Mouse (Mus musculus) midbrain, embryonic 15.5 days (tissue): ENCODE data around the gene Itfg1. TPM values are rescaled to one million over a fixed set of nuclear protein-coding genes. Genes with fewer than 3 reads are reported as not detected.
A peak's percentile ranks its signal among the peaks of the same experiment; 100 is the strongest.
"Not testable (repeated sequence)": the region's sequence is repeated elsewhere in the genome, so short reads cannot be mapped to it uniquely, and the experiment has no call there.

ENCODE experiments used
- ATAC-seq: fragments of 200-750 bp; cut with Nextera tagmentation; replicated peaks from 2 replicates; pipeline ENCODE4 v1.8.0; 2017; ENCODE audit warnings: moderate TSS enrichment
- H3K27ac ChIP-seq: fragments of 300-500 bp; sonication (generic); 2 replicates; pipeline ENCODE4 v1.5.1; 2015; ENCODE audit warnings: mild to moderate bottlenecking, inconsistent platforms
- H3K27me3 ChIP-seq: fragments of 300-500 bp; sonication (generic); replicated peaks from 2 replicates; pipeline ENCODE4 v1.6.1; 2015; ENCODE audit warnings: inconsistent platforms
- H3K36me3 ChIP-seq: fragments of 300-500 bp; sonication (generic); replicated peaks from 2 replicates; pipeline ENCODE4 v1.6.1; 2015; ENCODE audit warnings: inconsistent platforms
- H3K4me1 ChIP-seq: fragments of 300-500 bp; sonication (generic); 2 replicates; pipeline ENCODE4 v1.6.1; 2015; ENCODE audit warnings: inconsistent platforms
- H3K4me2 ChIP-seq: fragments of 300-500 bp; sonication (generic); 2 replicates; pipeline ENCODE4 v1.6.1; 2015; ENCODE audit warnings: inconsistent platforms, mild to moderate bottlenecking, moderate library complexity
- H3K4me3 ChIP-seq: fragments of 300-500 bp; sonication (generic); 2 replicates; pipeline ENCODE4 v1.5.1; 2015; ENCODE audit warnings: mild to moderate bottlenecking, inconsistent platforms
- H3K9ac ChIP-seq: fragments of 300-500 bp; sonication (generic); 2 replicates; pipeline ENCODE4 v1.6.1; 2015; ENCODE audit warnings: mild to moderate bottlenecking, inconsistent platforms
- H3K9me3 ChIP-seq: fragments of 300-500 bp; sonication (generic); 2 replicates; pipeline ENCODE4 v1.6.1; 2016; ENCODE audit warnings: inconsistent platforms
- WGBS: fragments of 180-500 bp; shearing (Covaris S2); methylation state at CpG from one replicate; pipeline ENCODE4 v1.1.7; 2015; ENCODE audit warnings: mixed read lengths; 5-methylcytosine and 5-hydroxymethylcytosine counted together
- polyA plus RNA-seq: library from polyadenylated mRNA; unstranded; fragments of >200 nt; fragmentation: Nextera tagmentation; extraction: Ambion mirVana; gene quantifications from 2 replicates; pipeline ENCODE4 v1.2.1, GENCODE M21; 2015

Itfg1 gene
- polyA plus RNA-seq, 1 experiment from 2014 or later, result 191 TPM

DNA sequence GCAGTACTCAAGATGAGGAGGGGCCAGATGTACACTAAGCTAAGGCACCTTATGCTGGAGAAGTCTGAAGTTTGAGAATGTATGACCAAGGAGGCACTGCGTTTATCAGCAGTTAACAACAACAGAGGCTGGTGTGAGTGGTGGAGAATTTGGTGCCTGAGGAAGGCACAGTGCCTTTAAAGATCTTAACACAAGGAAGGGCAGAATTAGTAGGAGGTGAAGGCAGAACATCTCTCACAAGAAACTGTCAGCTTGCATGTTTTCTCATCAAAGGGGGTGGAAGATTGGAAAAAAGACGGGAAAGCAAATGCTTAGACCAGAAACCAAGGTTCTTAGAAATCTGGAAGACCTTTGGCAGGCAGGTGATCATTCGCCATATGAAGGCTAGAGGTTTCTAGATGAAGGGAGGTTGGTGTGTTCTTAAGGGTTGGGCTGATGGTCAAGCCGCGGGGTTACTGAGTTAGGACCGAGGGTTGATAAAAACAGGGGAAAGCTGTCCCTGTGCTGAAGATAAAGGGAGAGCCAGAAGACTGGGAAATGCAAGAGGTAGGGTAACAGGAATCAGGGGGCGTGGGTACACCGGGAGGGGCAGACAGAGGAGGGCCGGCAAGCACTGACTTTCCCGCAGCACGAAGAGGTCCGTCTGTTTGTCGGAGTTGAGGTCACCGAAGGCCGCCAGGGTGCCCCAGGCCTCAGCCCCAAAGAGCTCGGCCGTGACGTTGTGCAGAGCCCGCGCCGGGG, 635 bp downstream of the Itfg1 start:
- peak overlapping the region; percentile 54 for H3K4me2 ChIP-seq
- H3K27ac ChIP-seq, result peak overlapping the region; percentile 96
- peak overlapping the region; percentile 76 for H3K4me3 ChIP-seq
- H3K27me3 ChIP-seq, result no peaks in the 10 kb centered on the region
- no peaks in the 10 kb centered on the region for H3K9me3 ChIP-seq
- peaks cover 18% of the 10 kb centered on the region for H3K4me1 ChIP-seq
- no peak for ATAC-seq
- H3K9ac ChIP-seq, result peak overlapping the region; percentile 92
- 1% methylated on average over 21 of the region's 21 CpGs for WGBS
- H3K36me3 ChIP-seq, result peaks cover 13% of the 10 kb centered on the region; the same call in 1 of the 2 replicates

DNA sequence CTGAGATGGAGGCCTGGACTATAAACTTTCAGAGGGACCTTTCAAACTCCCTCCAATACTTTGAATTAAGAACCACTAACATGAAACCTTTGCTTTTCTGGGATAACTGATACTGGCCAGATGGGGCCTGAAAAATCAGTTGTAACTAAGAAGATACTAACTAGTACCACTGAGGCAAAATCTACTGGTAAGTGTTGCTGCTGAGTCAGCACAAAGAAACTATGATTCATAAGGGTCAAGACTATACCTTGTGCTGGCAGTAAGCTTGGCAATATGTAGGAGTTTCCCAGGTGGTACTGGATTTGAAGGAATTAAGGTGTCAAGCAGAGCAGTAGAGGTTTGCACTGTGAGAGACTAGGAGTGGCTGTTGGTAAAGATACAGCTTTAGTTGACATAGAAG, 27.1 kb downstream of the Itfg1 start:
- Histone ChIP-seq H3K4me2 (no peak overlapping the region), H3K27ac (no peak overlapping the region), H3K4me3 (no peak overlapping the region), H3K9ac (no peak overlapping the region), H3K27me3 (no peaks in the 10 kb centered on the region), H3K9me3 (no peaks in the 10 kb centered on the region), H3K36me3 (0 out of 2 replicates have a peak, but pooled peaks cover 4% of the 10 kb centered on the region), H3K4me1 (no peaks in the 10 kb centered on the region)
- ATAC-seq, result no peak

DNA sequence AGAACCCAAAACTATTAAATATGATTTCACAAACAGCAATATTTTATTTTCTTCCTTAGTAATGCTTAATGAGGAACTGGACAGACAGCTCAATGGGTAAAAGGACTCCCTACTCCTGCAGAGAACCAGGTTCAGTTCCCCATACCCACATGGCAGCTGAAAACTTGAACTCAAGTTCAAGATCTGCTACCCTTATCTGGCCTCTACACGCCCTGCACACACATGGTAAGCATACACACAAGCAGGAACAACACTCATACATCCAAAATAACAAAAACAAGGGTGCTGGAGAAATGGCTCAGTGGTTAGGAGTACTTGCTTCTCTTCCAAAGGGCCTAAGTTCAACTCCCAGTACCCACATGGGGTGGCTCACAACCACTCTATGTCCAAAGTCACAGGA, 39.3 kb downstream of the Itfg1 start:
- Histone ChIP-seq H3K4me1 (no peaks in the 10 kb centered on the region), H3K27me3 (no peaks in the 10 kb centered on the region), H3K36me3 (peaks cover 9% of the 10 kb centered on the region), H3K9ac (no peak overlapping the region), H3K27ac (no peak overlapping the region), H3K9me3 (no peaks in the 10 kb centered on the region), H3K4me2 (no peak overlapping the region), H3K4me3 (no peak overlapping the region)
- no peak for ATAC-seq
- 98% methylated on average over 1 of the region's 1 CpGs for WGBS

DNA sequence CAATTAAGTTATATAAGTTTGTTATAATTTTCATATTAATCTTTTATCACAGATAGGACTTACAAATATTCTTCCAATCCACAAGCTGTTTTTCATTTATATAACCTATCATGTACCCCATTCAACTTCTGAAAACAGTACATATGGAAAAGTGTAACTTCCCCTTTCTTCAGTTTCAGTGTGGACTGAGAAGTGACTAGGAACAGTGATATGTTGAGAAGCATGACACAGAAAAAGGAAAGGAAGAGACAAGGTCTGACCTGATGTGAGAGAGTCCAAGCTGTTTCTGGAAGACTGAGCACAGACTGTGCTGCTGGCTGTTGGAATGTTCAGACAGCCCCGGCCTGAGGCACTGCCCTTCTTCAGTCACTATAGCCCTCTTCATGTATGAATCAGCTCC, 40.6 kb downstream of the Itfg1 start:
- no peaks in the 10 kb centered on the region for H3K4me1 ChIP-seq
- WGBS, result 92% methylated on average over 1 of the region's 1 CpGs
- no peaks in the 10 kb centered on the region for H3K27me3 ChIP-seq
- no peak overlapping the region for H3K9ac ChIP-seq
- peaks cover 9% of the 10 kb centered on the region; the same call in 1 of the 2 replicates for H3K36me3 ChIP-seq
- ATAC-seq, result no peak
- H3K4me2 ChIP-seq, result no peak overlapping the region
- no peaks in the 10 kb centered on the region for H3K9me3 ChIP-seq
- H3K4me3 ChIP-seq, result no peak overlapping the region
- H3K27ac ChIP-seq, result no peak overlapping the region

DNA sequence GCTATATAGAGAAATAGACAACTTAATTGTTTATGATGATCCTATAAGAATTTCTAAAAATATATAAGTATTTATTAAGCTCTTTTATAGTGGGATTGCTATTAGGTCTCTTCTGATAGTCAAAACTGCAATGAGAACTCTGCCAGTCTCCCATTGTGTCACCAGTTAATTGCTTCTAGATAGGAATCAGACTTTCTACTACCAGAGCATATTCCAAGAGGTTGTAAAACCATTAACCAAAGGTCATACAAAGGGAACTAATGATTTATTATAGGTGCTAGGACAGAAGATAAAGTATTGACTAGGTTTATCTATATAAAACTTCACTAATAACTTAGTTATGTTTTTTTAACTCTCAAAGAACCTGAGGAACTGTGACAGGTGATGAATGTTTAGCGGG, 44.3 kb downstream of the Itfg1 start:
- not testable (repeated sequence) for H3K36me3 ChIP-seq, H3K9ac ChIP-seq, H3K4me1 ChIP-seq, H3K4me3 ChIP-seq, H3K27me3 ChIP-seq, H3K27ac ChIP-seq, H3K4me2 ChIP-seq, ATAC-seq, H3K9me3 ChIP-seq
- WGBS, result 96% methylated on average over 1 of the region's 1 CpGs

DNA sequence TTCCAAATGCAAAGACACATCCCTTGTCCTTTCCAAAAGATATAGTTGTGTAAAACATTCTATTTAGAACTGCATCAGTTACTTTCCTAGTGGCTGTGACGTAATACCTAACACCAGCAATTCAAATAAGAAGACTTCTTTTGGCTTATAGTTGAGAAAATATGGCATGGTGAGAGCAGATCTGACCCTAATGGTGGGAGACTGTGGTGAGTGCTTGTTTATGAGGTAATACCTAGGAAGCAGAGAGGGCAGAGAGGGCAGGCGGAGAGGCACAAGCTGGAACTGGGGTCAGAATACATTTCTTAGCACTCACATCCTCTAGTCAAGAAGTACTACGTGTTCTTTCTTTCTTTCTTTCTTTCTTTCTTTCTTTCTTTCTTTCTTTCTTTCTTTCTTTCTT, 52.4 kb downstream of the Itfg1 start:
- WGBS, result 93% methylated on average over 3 of the region's 3 CpGs
- no peaks in the 10 kb centered on the region for H3K4me1 ChIP-seq
- no peak overlapping the region for H3K27ac ChIP-seq
- H3K9me3 ChIP-seq, result no peaks in the 10 kb centered on the region
- no peak overlapping the region for H3K9ac ChIP-seq
- no peaks in the 10 kb centered on the region for H3K27me3 ChIP-seq
- ATAC-seq, result no peak
- H3K4me2 ChIP-seq, result no peak overlapping the region
- H3K36me3 ChIP-seq, result no peaks in the 10 kb centered on the region
- H3K4me3 ChIP-seq, result no peak overlapping the region

DNA sequence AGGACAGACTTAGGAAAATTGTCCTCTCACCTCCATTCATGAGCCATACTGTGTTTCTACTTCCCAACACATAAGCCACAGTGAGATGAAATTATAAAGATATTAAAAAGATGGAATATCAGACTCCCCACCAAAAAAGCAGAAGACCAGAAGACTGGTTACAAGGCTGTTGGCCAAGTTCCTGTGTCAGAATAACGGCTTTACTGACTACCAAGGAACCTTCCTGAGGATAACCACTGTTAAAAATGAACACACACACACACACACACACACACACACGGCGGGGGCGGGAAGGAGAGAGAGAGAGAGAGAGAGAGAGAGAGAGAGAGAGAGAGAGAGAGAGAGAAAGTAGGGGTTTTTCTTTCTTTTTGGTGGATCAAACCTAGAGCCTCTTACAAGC, 52.8 kb downstream of the Itfg1 start:
- Histone ChIP-seq H3K9me3 (no peaks in the 10 kb centered on the region), H3K27me3 (no peaks in the 10 kb centered on the region), H3K4me2 (no peak overlapping the region), H3K9ac (no peak overlapping the region), H3K4me1 (no peaks in the 10 kb centered on the region), H3K27ac (no peak overlapping the region), H3K36me3 (no peaks in the 10 kb centered on the region), H3K4me3 (no peak overlapping the region)
- ATAC-seq, result no peak
- WGBS, result 97% methylated on average over 3 of the region's 4 CpGs

DNA sequence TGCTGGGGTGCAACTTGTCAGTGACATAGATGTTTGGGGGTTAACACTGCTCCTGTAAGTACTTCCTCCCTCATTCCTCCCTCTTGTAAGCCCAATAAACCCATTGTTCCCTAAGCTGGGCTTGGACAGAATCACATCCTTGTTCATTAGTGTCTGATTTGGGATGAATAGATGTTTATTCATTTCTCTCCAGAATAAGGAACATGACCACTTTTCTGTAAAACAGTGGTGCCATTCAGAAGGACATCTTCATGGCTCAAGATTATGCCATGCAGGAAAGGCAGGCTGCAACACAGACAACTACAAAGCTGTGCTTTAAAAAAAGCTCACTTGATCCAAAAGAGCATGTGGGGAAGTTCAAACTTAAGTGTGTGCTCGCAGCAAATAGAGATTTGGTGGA, 55.2 kb downstream of the Itfg1 start:
- WGBS, result 86% methylated on average over 1 of the region's 1 CpGs
- H3K36me3 ChIP-seq, result no peaks in the 10 kb centered on the region
- no peak overlapping the region for H3K4me3 ChIP-seq
- no peaks in the 10 kb centered on the region for H3K9me3 ChIP-seq
- H3K4me2 ChIP-seq, result no peak overlapping the region
- no peak for ATAC-seq
- H3K4me1 ChIP-seq, result no peaks in the 10 kb centered on the region
- no peaks in the 10 kb centered on the region for H3K27me3 ChIP-seq
- no peak overlapping the region for H3K9ac ChIP-seq
- H3K27ac ChIP-seq, result no peak overlapping the region

DNA sequence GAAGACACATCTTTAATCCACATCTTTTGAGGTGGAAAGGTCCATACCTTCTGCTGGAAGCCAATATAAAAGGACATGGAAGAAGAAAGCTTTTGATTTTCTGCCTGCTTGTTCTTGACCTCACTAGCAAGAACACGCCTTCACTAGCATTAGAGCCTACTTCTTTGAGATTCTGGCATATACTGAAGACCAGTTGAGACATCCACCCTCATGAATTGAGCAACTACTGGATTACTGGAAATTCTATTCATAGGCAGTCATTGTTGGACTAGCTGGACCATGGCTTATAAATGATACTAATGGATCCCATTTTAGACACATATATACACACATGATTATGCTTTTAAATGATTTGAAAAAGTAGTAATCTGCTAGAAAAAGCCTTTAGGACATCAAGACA, 56.9 kb downstream of the Itfg1 start:
- 89% methylated on average over 1 of the region's 1 CpGs for WGBS
- no peaks in the 10 kb centered on the region for H3K36me3 ChIP-seq
- H3K9me3 ChIP-seq, result no peaks in the 10 kb centered on the region
- H3K27me3 ChIP-seq, result no peaks in the 10 kb centered on the region
- no peak overlapping the region for H3K27ac ChIP-seq
- H3K4me1 ChIP-seq, result no peaks in the 10 kb centered on the region
- no peak overlapping the region for H3K9ac ChIP-seq
- H3K4me2 ChIP-seq, result no peak overlapping the region
- H3K4me3 ChIP-seq, result no peak overlapping the region
- ATAC-seq, result no peak

DNA sequence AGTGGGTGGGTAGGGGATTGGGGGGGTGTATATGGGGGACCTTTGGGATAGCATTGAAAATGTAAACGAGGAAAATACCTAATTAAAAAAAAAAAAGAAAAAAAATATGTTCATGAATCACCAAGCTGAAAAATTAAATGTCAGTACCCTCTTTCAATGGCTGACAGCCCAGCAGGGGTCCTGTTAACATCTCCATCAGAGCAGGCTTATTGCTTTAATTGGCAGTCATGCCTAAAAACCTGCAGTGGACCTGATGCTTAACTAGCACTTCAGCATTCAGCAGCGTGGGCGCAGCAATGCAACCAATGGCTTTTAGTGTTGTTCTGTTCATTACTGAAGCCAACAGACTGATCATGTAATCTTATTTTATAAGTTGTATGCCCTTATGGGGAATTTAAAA, 60.6 kb downstream of the Itfg1 start:
- no peaks in the 10 kb centered on the region for H3K36me3 ChIP-seq
- ATAC-seq, result no peak
- H3K27me3 ChIP-seq, result no peaks in the 10 kb centered on the region
- 58% methylated on average over 3 of the region's 3 CpGs for WGBS
- no peak overlapping the region for H3K4me3 ChIP-seq
- H3K27ac ChIP-seq, result no peak overlapping the region
- H3K4me2 ChIP-seq, result no peak overlapping the region
- no peaks in the 10 kb centered on the region for H3K4me1 ChIP-seq
- no peak overlapping the region for H3K9ac ChIP-seq
- no peaks in the 10 kb centered on the region for H3K9me3 ChIP-seq

DNA sequence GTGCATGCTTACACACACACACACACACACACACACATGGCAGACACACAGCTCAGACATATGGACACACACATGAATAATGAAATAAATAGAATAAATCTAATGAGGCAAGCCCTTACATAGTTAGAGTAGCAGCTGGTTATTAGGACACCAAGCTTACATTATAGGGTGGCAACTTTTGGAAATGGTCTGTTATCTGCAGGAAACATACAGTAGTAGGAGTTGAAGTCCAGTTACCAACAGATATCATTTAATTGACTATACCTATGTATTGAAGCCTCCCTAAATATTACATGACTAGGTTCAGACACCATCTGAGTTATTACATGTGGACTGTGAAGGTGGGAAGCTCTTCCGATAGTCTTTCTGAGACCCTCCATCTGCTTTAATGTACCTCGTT, 95.7 kb downstream of the Itfg1 start:
- H3K36me3 ChIP-seq, result no peaks in the 10 kb centered on the region
- H3K4me3 ChIP-seq, result no peak overlapping the region

DNA sequence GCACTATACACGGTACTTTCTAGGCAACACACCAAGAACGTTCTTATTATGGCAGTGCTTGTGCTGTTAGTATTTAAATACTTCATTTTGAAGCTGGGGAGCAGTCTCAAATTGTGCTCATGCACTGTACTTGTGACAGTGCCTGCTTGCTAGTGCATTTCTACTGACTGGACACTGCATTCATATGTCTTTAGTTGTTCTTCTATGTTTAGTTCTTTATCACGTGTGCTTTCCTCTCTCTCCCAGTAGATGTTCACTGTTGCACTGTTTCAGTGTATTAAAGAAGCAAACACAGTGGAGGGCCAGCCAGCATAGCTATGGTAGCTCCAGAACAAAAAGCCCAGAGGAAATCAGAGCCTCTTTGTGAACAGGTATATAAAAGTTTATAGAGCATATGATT, 110.2 kb downstream of the Itfg1 start:
- no peak overlapping the region for H3K9ac ChIP-seq
- H3K27me3 ChIP-seq, result no peaks in the 10 kb centered on the region
- no peaks in the 10 kb centered on the region for H3K9me3 ChIP-seq
- no peak for ATAC-seq
- no peak overlapping the region for H3K4me3 ChIP-seq
- H3K36me3 ChIP-seq, result peaks cover 9% of the 10 kb centered on the region; the same call in 1 of the 2 replicates
- H3K27ac ChIP-seq, result no peak overlapping the region
- no peaks in the 10 kb centered on the region for H3K4me1 ChIP-seq
- 90% methylated on average over 3 of the region's 3 CpGs for whole genome bisulfite sequencing
- no peak overlapping the region for H3K4me2 ChIP-seq

More for the DNA sequence above, 95.7 kb downstream of the Itfg1 start:
- Histone ChIP-seq H3K4me1 (no peaks in the 10 kb centered on the region), H3K27me3 (no peaks in the 10 kb centered on the region), H3K27ac (no peak overlapping the region), H3K4me2 (no peak overlapping the region), H3K9ac (no peak overlapping the region), H3K9me3 (no peaks in the 10 kb centered on the region)
- WGBS, result 92% methylated on average over 2 of the region's 2 CpGs
- ATAC-seq, result no peak

DNA sequence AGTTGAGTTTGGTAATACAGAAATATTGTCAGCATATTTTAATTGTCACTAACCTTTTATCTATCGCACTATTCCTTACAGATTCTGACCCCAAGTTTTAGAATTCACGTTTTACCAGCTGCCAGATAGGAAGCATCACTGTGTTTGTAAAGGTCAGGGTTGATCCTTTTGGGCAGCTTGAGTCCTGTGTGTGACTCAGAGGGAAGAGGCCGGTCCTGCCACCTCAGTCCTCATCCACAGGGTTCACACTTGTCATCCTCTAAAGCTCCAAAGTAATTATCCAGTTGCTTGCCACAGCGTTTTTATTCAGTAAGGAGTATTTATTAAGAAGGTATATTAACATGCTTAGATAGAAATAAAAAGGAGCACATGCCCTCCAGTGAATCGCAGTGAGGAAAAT, 123.5 kb downstream of the Itfg1 start:
- no peak for ATAC-seq
- Histone ChIP-seq H3K4me3 (no peak overlapping the region), H3K4me1 (no peaks in the 10 kb centered on the region), H3K36me3 (no peaks in the 10 kb centered on the region; the same call in 1 of the 2 replicates), H3K9ac (no peak overlapping the region), H3K9me3 (no peaks in the 10 kb centered on the region), H3K27me3 (no peaks in the 10 kb centered on the region), H3K27ac (no peak overlapping the region), H3K4me2 (no peak overlapping the region)
- 88% methylated on average over 5 of the region's 5 CpGs for WGBS
